31 mouse cellular contexts compared by ENCODE assay signal in genomic region chr2:155745487-155745886, GRCm38 (mm10). TPM values are rescaled to one million over a fixed set of nuclear protein-coding genes. Genes with fewer than 3 reads are reported as not detected.
"Had no signal": no experiment of that assay in that cellular context is flagged by ENCODE, and none has a peak within 500 bp of the region (broad histone marks: within the 10 kb centered on the region; RNA-seq: fewer than 3 reads in every experiment).

No protein-coding gene starts in this region.

- DNase-seq: heart, postnatal 10 days; heart, postnatal 14 days; heart, postnatal 36 days; heart, postnatal 4 days; kidney, adult 11 months; kidney, adult 18-20 months; kidney, adult 2 months; kidney, adult 8-10 months; kidney, adult 9 months; kidney, postnatal 10 days; kidney, postnatal 14 days; kidney, postnatal 25 days; kidney, postnatal 36 days; kidney, postnatal 4 days; layer of hippocampus, adult 9-11 months; layer of hippocampus, postnatal 36 days had no signal

- ATAC-seq: hindbrain, embryonic 16.5 days; hindbrain, postnatal 0 days; inflammation-experienced regulatory T-cells, adult 6 months; intestine, embryonic 15.5 days; intestine, embryonic 16.5 days; intestine, postnatal 0 days had no signal

RNA-seq across cellular contexts. Expression of gene Gm17581, which starts 9.8 kb away (rescaled TPM):
- total RNA-seq: heart, postnatal 10 days; heart, postnatal 14 days; heart, postnatal 25 days; heart, postnatal 36 days; heart, postnatal 4 days; hematopoietic stem cell, adult 5-6 weeks; hindbrain, postnatal 0 days; layer of hippocampus, adult 18-20 months; layer of hippocampus, adult 2 months; layer of hippocampus, adult 8-10 months; layer of hippocampus, postnatal 10 days; layer of hippocampus, postnatal 14 days; layer of hippocampus, postnatal 25 days; layer of hippocampus, postnatal 36 days; left cerebral cortex, adult 18-20 months had no signal

RNA-seq across cellular contexts. Expression of gene Mmp24, which starts 29.7 kb away (rescaled TPM):
- total RNA-seq: heart, postnatal 36 days had no signal
